Mouse (Mus musculus) lung, adult 2 months (tissue): ENCODE measurements at regions not wholly inside any gene's neighbourhood (a gene's known extent, or its start where the extent isn't known, plus 50 kb on each side); places are given as distances from the start of the nearest gene placed in this dataset.

Experiments used
- CTCF ChIP-seq: fragments of 200-500 bp; IDR thresholded peaks from 2 replicates; pipeline ENCODE4 v1.5.1; 2011; ENCODE audit warnings: mild to moderate bottlenecking, low read length, control low read depth; ENCODE audit not compliant: insufficient read depth
- POLR2A ChIP-seq: fragments of 200-500 bp; IDR thresholded peaks from 2 replicates; pipeline ENCODE4 v1.6.1; 2011; ENCODE audit warnings: low read depth, mild to moderate bottlenecking, control low read depth, low read length, borderline replicate concordance; ENCODE audit errors: extremely low read depth

DNA sequence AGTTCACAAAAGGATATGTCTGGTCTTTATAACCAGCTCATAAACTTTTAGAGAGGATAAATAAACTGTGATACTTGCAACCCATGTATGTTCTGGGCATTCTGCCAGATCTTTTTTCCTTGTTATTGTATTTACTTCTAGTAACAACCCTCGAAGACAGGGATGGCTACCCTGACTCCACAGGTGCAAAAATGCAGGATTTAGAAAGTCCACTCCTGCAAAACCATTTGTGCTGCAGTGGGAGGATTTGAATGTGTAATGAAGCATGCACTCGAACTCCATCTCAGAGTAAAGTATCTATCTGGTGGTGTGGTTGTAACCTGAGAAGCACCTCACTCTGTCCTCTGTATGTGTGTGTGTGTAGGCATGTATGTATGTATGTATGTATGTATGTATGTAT lies 294.3 kb upstream of the Auts2 start:
- TF ChIP-seq POLR2A: no peak
- TF ChIP-seq CTCF: no peak
